Mouse (Mus musculus) G1E (cell line): Measurements from ENCODE around the gene Pdzd2.

Source experiments
- CTCF ChIP-seq: IDR thresholded peaks from 2 replicates; pipeline ENCODE4 v1.5.1; 2012; ENCODE audit warnings: low read depth, low read length, inconsistent platforms, mixed read lengths
- GATA1 ChIP-seq: IDR thresholded peaks from 2 replicates; pipeline ENCODE4 v1.6.1; 2012; ENCODE audit warnings: borderline replicate concordance, low read length, inconsistent platforms, mixed read lengths
- POLR2AphosphoS5 ChIP-seq: IDR thresholded peaks from 2 replicates; pipeline ENCODE4 v1.6.1; 2012; ENCODE audit warnings: low read depth, low read length, inconsistent platforms; ENCODE audit not compliant: insufficient replicate concordance
- TAL1 ChIP-seq: conservative IDR thresholded peaks from 2 replicates; pipeline ENCODE4 v1.6.1; 2012; ENCODE audit warnings: low read depth, low read length, inconsistent platforms, mixed read lengths

GRCm38 (mm10) chr15:12716881-12717280, 22.8 kb downstream of the Pdzd2 start:
- TF ChIP-seq CTCF (no peak), POLR2AphosphoS5 (no peak), GATA1 (no peak), TAL1 (no peak)
